Mouse (Mus musculus) E14TG2a.4 (cell line): ENCODE results near the gene Ankrd63.

Experiments used
- H3K27me3 ChIP-seq: 2 replicates; pipeline ENCODE4 v1.6.1; 2014; ENCODE audit warnings: low read length, control low read depth; ENCODE audit not compliant: insufficient read depth
- H3K36me3 ChIP-seq: 2 replicates; pipeline ENCODE4 v1.6.1; 2014; ENCODE audit warnings: low read length, control low read depth; ENCODE audit not compliant: insufficient read depth
- H3K4me1 ChIP-seq: replicated peaks from 2 replicates; pipeline ENCODE4 v1.6.1; 2014; ENCODE audit warnings: low read depth, low read length, control low read depth
- H3K4me3 ChIP-seq: replicated peaks from 2 replicates; pipeline ENCODE4 v1.5.1; 2014; ENCODE audit warnings: mild to moderate bottlenecking, low read length
- H3K9me3 ChIP-seq: 2 replicates; pipeline ENCODE4 v1.6.1; 2014; ENCODE audit warnings: low read length, control low read depth
- CTCF ChIP-seq: conservative IDR thresholded peaks from 2 replicates; pipeline ENCODE4 v1.5.1; 2014; ENCODE audit warnings: low read length
- NANOG ChIP-seq: IDR thresholded peaks from 2 replicates; pipeline ENCODE4 v1.6.1; 2014; ENCODE audit warnings: borderline replicate concordance, low read length, mixed read lengths
- POU5F1 ChIP-seq: IDR thresholded peaks from 2 replicates; pipeline ENCODE4 v1.6.1; 2014; ENCODE audit warnings: low read length, borderline replicate concordance

Ankrd63 gene

DNA sequence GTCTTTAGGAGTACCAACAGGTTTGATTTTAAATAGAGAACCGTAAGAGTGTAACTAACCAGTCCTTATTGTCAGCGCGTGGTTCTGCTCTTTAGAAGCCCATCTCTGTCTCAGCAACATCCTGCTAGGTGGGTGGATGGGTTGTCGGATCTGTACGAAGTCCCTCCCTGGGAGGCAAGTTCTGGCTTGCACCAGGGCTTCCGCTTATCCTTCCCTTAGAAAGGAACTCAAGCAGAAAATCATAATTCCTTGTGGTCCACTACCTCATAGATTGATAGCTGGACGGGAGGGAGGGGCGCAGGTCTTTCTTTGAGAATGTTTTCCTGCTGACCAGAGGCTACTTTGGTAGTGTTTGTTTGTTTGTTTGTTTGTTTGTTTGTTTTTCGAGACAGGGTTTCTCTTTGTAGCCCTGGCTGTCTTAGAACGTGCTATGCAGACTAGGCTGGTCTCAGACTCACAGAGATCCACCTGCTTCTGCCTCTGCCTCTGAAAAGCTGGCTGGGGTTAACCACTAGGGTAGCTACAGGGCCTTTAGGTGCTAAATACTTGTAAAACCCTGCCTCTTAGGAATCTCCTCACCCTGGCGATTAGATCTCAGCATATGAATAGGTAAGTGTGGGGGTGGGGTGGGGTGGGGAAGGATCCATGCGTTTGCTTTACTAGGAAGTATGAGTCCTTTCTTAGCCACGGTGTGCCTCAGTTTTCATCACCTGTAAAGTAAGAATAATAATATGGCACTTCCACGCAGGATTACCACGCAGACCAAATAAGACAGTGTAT is 29.9 kb downstream of the Ankrd63 start:
- Histone ChIP-seq H3K27me3 (peaks cover 41% of the 10 kb centered on the region), H3K4me1 (peaks cover 67% of the 10 kb centered on the region), H3K4me3 (peak overlapping the region; percentile 56), H3K9me3 (no peaks in the 10 kb centered on the region; the same call in 1 of the 2 replicates), H3K36me3 (no peaks in the 10 kb centered on the region)
- TF ChIP-seq POU5F1 (no peak; the same call in 1 of the 2 replicates), NANOG (no peak), CTCF (no peak)

DNA sequence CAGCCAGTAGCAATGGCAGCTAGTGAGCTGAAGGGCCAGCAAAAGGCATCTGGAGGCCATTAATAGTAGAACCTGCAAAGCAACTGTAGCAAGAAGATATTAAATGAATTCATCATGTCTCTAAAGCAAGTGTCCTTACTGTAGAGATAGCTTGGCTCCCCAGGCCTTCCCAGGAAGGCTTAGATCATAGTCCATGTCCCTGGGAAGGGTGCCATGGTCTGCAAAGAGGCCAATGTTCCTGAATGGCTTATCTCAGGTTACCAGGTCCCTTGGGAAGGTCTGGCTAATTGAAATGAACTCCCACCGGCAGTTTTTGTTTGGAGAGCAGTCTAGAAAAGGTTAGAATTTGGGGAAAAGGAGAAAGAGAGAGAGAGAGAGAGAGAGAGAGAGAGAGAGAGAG is 32.0 kb downstream of the Ankrd63 start:
- Histone ChIP-seq H3K27me3 (peaks cover 20% of the 10 kb centered on the region), H3K36me3 (no peaks in the 10 kb centered on the region), H3K9me3 (no peaks in the 10 kb centered on the region), H3K4me3 (no peak overlapping the region), H3K4me1 (peaks cover 68% of the 10 kb centered on the region)
- TF ChIP-seq POU5F1 (no peak), NANOG (no peak)

DNA sequence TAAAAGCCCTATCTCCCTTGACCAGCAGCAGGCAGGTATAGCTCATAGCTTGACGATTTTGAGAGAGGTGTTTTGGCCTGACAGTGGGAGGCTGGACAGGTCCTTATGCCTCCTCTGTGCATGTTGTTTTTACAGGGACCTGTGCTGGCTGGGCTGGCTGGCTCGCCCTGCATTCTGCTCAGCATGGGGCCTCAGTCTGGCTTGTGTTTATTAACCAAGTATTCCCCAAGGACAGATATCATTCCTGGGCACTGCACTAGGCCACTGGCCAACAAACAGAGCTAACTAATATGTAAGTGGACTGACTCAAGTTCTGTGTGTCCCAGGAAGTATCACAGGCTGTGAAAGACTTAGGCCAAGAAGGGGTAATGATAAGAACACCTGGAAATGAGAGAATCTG is 34.0 kb downstream of the Ankrd63 start:
- Histone ChIP-seq H3K4me1 (peaks cover 66% of the 10 kb centered on the region), H3K4me3 (no peak overlapping the region), H3K36me3 (no peaks in the 10 kb centered on the region), H3K27me3 (peaks cover 12% of the 10 kb centered on the region), H3K9me3 (no peaks in the 10 kb centered on the region)
- TF ChIP-seq POU5F1, result no peak
- no peak for TF ChIP-seq CTCF
- TF ChIP-seq NANOG, result no peak

DNA sequence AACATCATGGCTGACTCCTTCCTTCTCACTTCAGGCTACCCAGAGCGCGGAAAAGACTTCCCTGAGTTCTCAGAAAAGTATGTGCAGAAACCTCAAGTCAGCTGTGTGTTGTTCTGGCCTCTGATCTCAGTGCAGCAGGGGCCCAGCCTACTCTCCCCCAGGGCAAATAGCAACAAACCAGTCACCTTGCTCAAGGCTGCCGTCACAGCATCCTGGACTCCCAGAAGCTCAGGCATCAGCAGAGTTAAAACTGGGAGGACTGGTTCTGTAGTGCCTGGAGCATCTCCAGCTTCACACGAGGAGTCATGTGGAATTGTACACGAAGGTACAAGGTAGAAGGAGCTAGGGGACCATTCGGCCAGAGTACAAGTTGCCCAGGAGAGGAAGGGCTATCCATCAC is 34.5 kb downstream of the Ankrd63 start:
- no peaks in the 10 kb centered on the region for H3K9me3 ChIP-seq
- H3K36me3 ChIP-seq, result no peaks in the 10 kb centered on the region
- TF ChIP-seq NANOG, result no peak
- TF ChIP-seq POU5F1, result no peak
- no peak overlapping the region for H3K4me3 ChIP-seq
- peaks cover 65% of the 10 kb centered on the region for H3K4me1 ChIP-seq
- peaks cover 12% of the 10 kb centered on the region; the same call in 1 of the 2 replicates for H3K27me3 ChIP-seq

DNA sequence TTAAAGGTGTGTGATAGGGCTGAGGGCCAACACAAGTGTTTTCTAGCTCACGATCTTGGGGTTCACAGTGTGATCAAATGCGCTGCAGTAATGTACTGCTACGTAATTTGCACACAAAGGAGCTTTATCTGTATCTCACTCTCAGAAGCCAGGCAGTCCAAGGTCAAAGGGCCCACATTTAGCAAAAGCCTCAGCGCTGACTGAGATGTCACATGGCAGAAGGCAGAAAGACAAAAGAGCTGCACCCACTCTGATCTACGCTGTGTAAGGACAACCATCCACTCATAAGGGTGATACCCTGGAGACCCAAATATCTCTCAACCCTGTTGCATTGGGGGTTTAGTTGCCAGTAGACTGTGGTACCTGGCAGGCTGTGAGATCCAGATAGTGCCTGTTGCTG is 36.6 kb downstream of the Ankrd63 start:
- H3K27me3 ChIP-seq, result peaks cover 22% of the 10 kb centered on the region
- no peaks in the 10 kb centered on the region for H3K36me3 ChIP-seq
- no peak for TF ChIP-seq CTCF
- TF ChIP-seq NANOG, result no peak
- TF ChIP-seq POU5F1, result no peak
- H3K4me1 ChIP-seq, result peaks cover 64% of the 10 kb centered on the region
- no peaks in the 10 kb centered on the region for H3K9me3 ChIP-seq
- no peak overlapping the region for H3K4me3 ChIP-seq

DNA sequence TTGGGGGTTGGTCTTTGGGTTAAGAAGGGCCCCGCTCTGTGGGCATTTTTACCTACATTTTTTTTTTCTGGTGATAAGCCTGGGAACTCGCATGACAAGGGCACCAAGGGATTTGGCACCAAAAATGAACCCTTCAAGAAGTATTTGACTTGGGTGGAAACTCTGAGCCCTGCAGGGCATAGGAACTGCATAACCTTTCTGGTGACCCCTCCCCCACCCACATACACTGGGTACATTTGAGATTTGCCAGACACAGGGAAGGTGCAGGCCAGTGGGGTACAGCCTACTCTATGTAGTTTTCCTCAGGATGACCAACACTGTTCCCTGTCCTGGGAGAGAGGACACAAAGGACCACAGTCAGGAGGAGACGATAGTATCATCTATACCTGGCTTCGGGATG is 38.1 kb downstream of the Ankrd63 start:
- H3K36me3 ChIP-seq, result no peaks in the 10 kb centered on the region
- no peak overlapping the region for H3K4me3 ChIP-seq
- peaks cover 22% of the 10 kb centered on the region for H3K27me3 ChIP-seq
- TF ChIP-seq NANOG, result no peak
- peaks cover 61% of the 10 kb centered on the region for H3K4me1 ChIP-seq
- H3K9me3 ChIP-seq, result no peaks in the 10 kb centered on the region

DNA sequence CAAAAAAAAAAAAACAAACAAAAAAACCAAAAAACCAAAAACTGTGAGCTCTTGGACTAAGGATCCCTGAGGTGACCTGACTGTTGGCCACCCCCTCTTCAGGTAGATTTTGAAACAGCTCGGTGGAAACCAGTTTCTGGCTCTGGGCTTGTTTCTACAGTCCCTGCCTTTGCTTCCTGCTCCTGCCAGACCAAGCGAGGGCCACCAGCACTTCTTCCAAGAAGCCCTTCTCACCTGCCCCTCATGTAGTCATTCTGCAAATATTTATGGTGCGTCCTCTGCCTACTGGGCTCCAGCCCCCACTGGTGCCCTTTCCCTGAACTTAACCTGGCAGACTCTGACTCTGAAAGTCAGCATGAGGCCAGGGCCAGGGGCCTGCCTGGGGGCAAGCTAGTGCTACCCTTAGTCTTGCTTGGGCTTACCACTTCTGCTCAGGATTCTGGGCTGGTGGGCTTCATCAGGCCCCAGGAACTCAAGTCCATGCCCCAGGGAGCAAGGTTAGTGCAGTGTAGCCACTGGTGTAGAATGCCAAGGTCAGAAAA is 38.7 kb downstream of the Ankrd63 start:
- Histone ChIP-seq H3K9me3 (no peaks in the 10 kb centered on the region), H3K27me3 (peaks cover 22% of the 10 kb centered on the region), H3K36me3 (no peaks in the 10 kb centered on the region), H3K4me3 (no peak overlapping the region), H3K4me1 (peaks cover 66% of the 10 kb centered on the region)
- TF ChIP-seq POU5F1 (no peak), CTCF (no peak), NANOG (no peak)

DNA sequence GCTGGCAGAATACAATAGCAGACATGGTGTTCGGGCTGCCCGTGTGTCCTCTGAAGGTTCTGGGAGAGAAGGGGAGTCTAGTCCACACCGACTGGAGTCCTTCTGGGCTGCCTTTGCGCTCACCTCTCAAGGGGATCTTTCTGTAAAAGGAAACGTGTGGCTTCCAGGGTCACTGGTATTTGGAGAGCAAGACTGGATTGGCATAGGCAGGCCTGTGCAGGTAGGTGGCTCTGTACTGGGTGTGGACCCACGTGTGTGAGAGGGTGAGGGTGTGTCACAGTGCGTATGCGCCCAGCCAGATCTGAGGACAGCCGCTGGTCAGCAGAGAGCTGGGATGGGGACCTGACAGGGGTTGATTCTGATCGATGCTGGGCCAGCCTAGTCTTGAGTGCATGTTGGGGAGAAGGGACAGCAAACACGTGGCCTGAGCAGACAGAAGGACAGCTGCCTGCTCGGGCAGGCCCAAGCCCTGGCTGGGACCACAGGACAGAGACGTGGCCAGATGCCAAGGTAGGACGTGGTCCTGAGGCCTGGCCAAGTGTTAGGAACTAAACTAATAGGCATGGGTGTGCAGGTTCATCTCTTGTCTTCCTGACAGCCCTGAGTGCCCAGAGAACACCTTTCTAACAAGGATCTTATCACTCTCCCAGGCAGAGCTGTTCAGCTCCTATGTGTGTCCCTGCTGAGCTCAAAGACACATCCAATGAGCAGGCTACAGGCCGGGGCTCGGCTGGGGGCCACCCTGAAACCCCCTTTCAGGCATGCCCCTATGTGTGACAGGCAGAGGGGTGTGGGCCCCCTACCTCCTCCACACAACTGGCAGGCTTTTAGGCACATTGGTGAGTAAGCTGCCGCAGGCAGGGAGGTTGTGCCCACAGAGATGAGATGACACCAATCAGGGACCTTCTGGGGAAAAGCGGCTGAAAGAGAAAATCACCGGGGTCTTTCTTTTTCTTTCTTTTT is 39.7 kb downstream of the Ankrd63 start:
- Histone ChIP-seq H3K9me3 (no peaks in the 10 kb centered on the region), H3K27me3 (peaks cover 22% of the 10 kb centered on the region), H3K36me3 (no peaks in the 10 kb centered on the region), H3K4me3 (peak overlapping the region; percentile 76), H3K4me1 (peaks cover 67% of the 10 kb centered on the region)
- no peak for TF ChIP-seq CTCF
- no peak for TF ChIP-seq POU5F1
- no peak for TF ChIP-seq NANOG
